ENCODE assay signal across 1 mouse cellular context in the genomic region with DNA sequence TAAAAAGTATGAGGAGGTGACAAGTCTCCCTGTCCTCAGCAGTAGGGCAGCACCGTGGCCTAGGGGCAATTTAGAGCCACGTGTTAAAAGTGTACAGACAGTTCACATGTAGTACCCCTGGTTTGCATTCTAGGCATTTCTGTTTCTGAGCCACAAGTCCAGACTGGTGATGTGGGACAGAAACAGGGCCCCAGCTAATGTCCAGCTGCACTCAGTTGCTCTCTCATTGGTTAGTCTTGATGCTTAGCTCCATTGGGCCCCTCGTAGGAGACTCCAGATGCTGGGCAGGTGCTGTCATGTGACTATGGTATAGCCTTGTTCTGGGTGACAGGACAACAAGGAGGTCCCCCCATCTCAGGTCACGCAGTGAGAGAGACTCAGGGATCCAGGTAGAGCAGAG.
TF ChIP-seq lines count a peak whose summit lies in the region.

No protein-coding gene starts in this region.

TF ChIP-seq in CH12.LX, 34 proteins besides CTCF, POLR2A, EP300 and RAD21 (continued from another document):
- no peak for TF ChIP-seq GABPA (IDR thresholded peaks at IDR 0.05; ENCODE audit: insufficient replicate concordance, low read depth, low read length)
- TF ChIP-seq MXI1 (IDR thresholded peaks at IDR 0.05; ENCODE audit: low read depth, low read length), result peak; percentile 59; the same call in 1 of the 2 replicates
- peak; percentile 55 for TF ChIP-seq USF1 (IDR thresholded peaks at IDR 0.05; ENCODE audit: low read depth, low read length)
- TF ChIP-seq SMC3 (IDR thresholded peaks at IDR 0.05; ENCODE audit: low read depth, low read length), result no peak
- 0 out of 2 replicates have a peak, but pooled peaks have one; percentile 39 for TF ChIP-seq MEF2A (IDR thresholded peaks at IDR 0.05; ENCODE audit: borderline replicate concordance, low read depth, low read length)
- TF ChIP-seq CHD1 (IDR thresholded peaks at IDR 0.05; ENCODE audit: low read depth, low read length), result 0 out of 2 replicates have a peak, but pooled peaks have one; percentile 40
- TF ChIP-seq TBP (conservative IDR thresholded peaks at IDR 0.05; ENCODE audit: low read depth, low read length), result no peak
- no peak for TF ChIP-seq NRF1 (IDR thresholded peaks at IDR 0.05; ENCODE audit: low read depth, low read length)
- TF ChIP-seq HCFC1 (IDR thresholded peaks at IDR 0.05; ENCODE audit: low read depth, low read length), result no peak
